Mouse (Mus musculus) spleen, adult 2 months (tissue): ENCODE measurements around the gene Myocd. TPM values are rescaled to one million over a fixed set of nuclear protein-coding genes. Genes with fewer than 3 reads are reported as not detected.
A peak's percentile ranks its signal among the peaks of the same experiment; 100 is the strongest.

Experiments
- DNase-seq, 2 experiments: peaks; one replicate each; pipeline versions ENCODE4 v3.0.0 to v3.0.0-alpha.2; 2012 to 2021; ENCODE audit warnings: low spot score in 2 of 2, low read depth in 1 of 2
- H3K27ac ChIP-seq: fragments of 200-500 bp; 2 replicates; pipeline ENCODE4 v1.5.1; 2012; ENCODE audit warnings: low read length, inconsistent platforms; ENCODE audit not compliant: insufficient read depth
- H3K27me3 ChIP-seq: fragments of 200-500 bp; 2 replicates; pipeline ENCODE4 v1.6.1; 2012; ENCODE audit warnings: mild to moderate bottlenecking, moderate library complexity, low read length, inconsistent platforms; ENCODE audit not compliant: control insufficient read depth, insufficient read depth
- H3K36me3 ChIP-seq: fragments of 200-500 bp; 2 replicates; pipeline ENCODE4 v1.6.1; 2012; ENCODE audit warnings: mild to moderate bottlenecking, low read length, inconsistent platforms; ENCODE audit not compliant: control insufficient read depth, insufficient read depth
- H3K4me1 ChIP-seq: fragments of 200-500 bp; 2 replicates; pipeline ENCODE4 v1.6.1; 2011; ENCODE audit warnings: inconsistent platforms; ENCODE audit not compliant: control insufficient read depth, insufficient read depth, insufficient read length
- H3K4me3 ChIP-seq: fragments of 200-500 bp; 2 replicates; pipeline ENCODE4 v1.5.1; 2011; ENCODE audit warnings: mild to moderate bottlenecking, inconsistent platforms; ENCODE audit not compliant: insufficient read depth, insufficient read length; ENCODE audit errors: extremely low read depth
- CTCF ChIP-seq: fragments of 200-500 bp; IDR thresholded peaks from 2 replicates; pipeline ENCODE4 v1.5.1; 2011; ENCODE audit warnings: mild to moderate bottlenecking, inconsistent platforms; ENCODE audit not compliant: insufficient read depth, insufficient read length, insufficient replicate concordance; ENCODE audit errors: extremely low read depth
- POLR2A ChIP-seq: fragments of 200-500 bp; IDR thresholded peaks from 2 replicates; pipeline ENCODE4 v1.6.1; 2011; ENCODE audit warnings: low read depth, low read length, inconsistent platforms
- WGBS: fragments of 180-500 bp; shearing (Covaris S2); methylation state at CpG from one replicate; pipeline ENCODE4 v1.1.7; 2018; 5-methylcytosine and 5-hydroxymethylcytosine counted together
- polyA plus RNA-seq: library from polyadenylated mRNA; depleted of rRNA; stranded (reverse); fragments of >200 nt; gene quantifications from 2 replicates; pipeline ENCODE4 v1.2.3, GENCODE M21; 2012

The Myocd gene
- polyA plus RNA-seq, 1 experiment: 0.48 TPM

- Histone ChIP-seq H3K4me3 (no peak overlapping the region), H3K27me3 (no peaks in the 10 kb centered on the region), H3K36me3 (no peaks in the 10 kb centered on the region), H3K4me1 (no peaks in the 10 kb centered on the region), H3K27ac (no peak overlapping the region)
- TF ChIP-seq CTCF (no peak), POLR2A (no peak)
- no peak for DNase-seq
- WGBS: 74% methylated on average over 1 of the region's 1 CpGs
Measured at GRCm38 (mm10) chr11:65203020-65203419, 66.8 kb downstream of the Myocd start.

- WGBS: 59% methylated on average over 5 of the region's 5 CpGs
- TF ChIP-seq POLR2A: no peak
- TF ChIP-seq CTCF: no peak
- Histone ChIP-seq H3K36me3 (no peaks in the 10 kb centered on the region), H3K4me1 (no peaks in the 10 kb centered on the region), H3K4me3 (no peak overlapping the region), H3K27me3 (no peaks in the 10 kb centered on the region), H3K27ac (no peak overlapping the region)
- no peak for DNase-seq
Measured at GRCm38 (mm10) chr11:65202236-65202635, 67.6 kb downstream of the Myocd start.

GRCm38 (mm10) chr11:65198026-65198425 is 71.8 kb downstream of the Myocd start:
- no peaks in the 10 kb centered on the region for H3K27me3 ChIP-seq
- WGBS: 82% methylated on average over 3 of the region's 3 CpGs
- H3K36me3 ChIP-seq: no peaks in the 10 kb centered on the region
- H3K4me3 ChIP-seq: no peak overlapping the region
- no peak for DNase-seq
- no peak overlapping the region for H3K27ac ChIP-seq
- TF ChIP-seq CTCF (no peak), POLR2A (no peak)
- no peaks in the 10 kb centered on the region for H3K4me1 ChIP-seq

- TF ChIP-seq CTCF (peak; percentile 35; the same call in 1 of the 2 replicates), POLR2A (no peak)
- Histone ChIP-seq H3K27me3 (no peaks in the 10 kb centered on the region), H3K4me3 (no peak overlapping the region), H3K4me1 (no peaks in the 10 kb centered on the region), H3K27ac (no peak overlapping the region), H3K36me3 (no peaks in the 10 kb centered on the region)
- WGBS: 5% methylated on average over 3 of the region's 3 CpGs
- peak in 1 of 2 experiments; percentile 9 for DNase-seq
Measured at GRCm38 (mm10) chr11:65197280-65197679, 72.5 kb downstream of the Myocd start.

- Histone ChIP-seq H3K27ac (no peak overlapping the region), H3K36me3 (no peaks in the 10 kb centered on the region), H3K4me1 (no peaks in the 10 kb centered on the region), H3K27me3 (no peaks in the 10 kb centered on the region), H3K4me3 (no peak overlapping the region)
- no peak for TF ChIP-seq POLR2A
- no peak for TF ChIP-seq CTCF
- 84% methylated on average over 12 of the region's 12 CpGs for WGBS
- DNase-seq: no peak
Measured at GRCm38 (mm10) chr11:65186974-65187373, 82.8 kb downstream of the Myocd start.

- no peaks in the 10 kb centered on the region for H3K4me1 ChIP-seq
- H3K36me3 ChIP-seq: no peaks in the 10 kb centered on the region
- no peak overlapping the region for H3K4me3 ChIP-seq
- no peak for DNase-seq
- no peak for TF ChIP-seq POLR2A
- TF ChIP-seq CTCF: no peak
- H3K27ac ChIP-seq: no peak overlapping the region
- WGBS: 83% methylated on average over 1 of the region's 1 CpGs
- no peaks in the 10 kb centered on the region for H3K27me3 ChIP-seq
Measured at GRCm38 (mm10) chr11:65185114-65185513, 84.7 kb downstream of the Myocd start.

- Histone ChIP-seq H3K27me3 (no peaks in the 10 kb centered on the region), H3K27ac (no peak overlapping the region), H3K36me3 (no peaks in the 10 kb centered on the region), H3K4me1 (no peaks in the 10 kb centered on the region), H3K4me3 (no peak overlapping the region)
- TF ChIP-seq POLR2A (no peak), CTCF (no peak)
- 83% methylated on average over 4 of the region's 4 CpGs for WGBS
- no peak for DNase-seq
Measured at GRCm38 (mm10) chr11:65170121-65170750, 99.6 kb downstream of the Myocd start.

GRCm38 (mm10) chr11:65162767-65163120 is 107.0 kb downstream of the Myocd start, which contains the start of gene Arhgap44:
Gene Arhgap44 (minus strand): TSS chr11:65162961.
- no peak for TF ChIP-seq POLR2A
- no peak for TF ChIP-seq CTCF
- DNase-seq: no peak
- no peaks in the 10 kb centered on the region for H3K36me3 ChIP-seq
- H3K4me1 ChIP-seq: no peaks in the 10 kb centered on the region
- H3K27ac ChIP-seq: no peak within 1 kb of the TSS
- WGBS: 5% methylated on average over 27 of the region's 27 CpGs
- peak within 1 kb of the TSS; percentile 34; the same call in 1 of the 2 replicates for H3K4me3 ChIP-seq
- H3K27me3 ChIP-seq: peaks cover 3% of the 10 kb centered on the region
